Mouse (Mus musculus) neural tube, embryonic 10.5 days (tissue): ENCODE data around the gene Top2a.

Experiments used
- DNase-seq: peaks from one replicate; pipeline ENCODE4 v3.0.0-alpha.2; 2017; ENCODE audit warnings: low spot score; ENCODE audit errors: extremely low spot score

The Top2a gene

GRCm38 (mm10) chr11:98964616-98965415 is 59.2 kb downstream of the Top2a start:
- peak; percentile 71 for DNase-seq

- DNase-seq: no peak
These were observed 59.8 kb downstream of the Top2a start for GRCm38 (mm10) chr11:98964201-98964615.

- DNase-seq: peak; percentile 71
These were observed 60.6 kb downstream of the Top2a start for GRCm38 (mm10) chr11:98963191-98964021.

DNA sequence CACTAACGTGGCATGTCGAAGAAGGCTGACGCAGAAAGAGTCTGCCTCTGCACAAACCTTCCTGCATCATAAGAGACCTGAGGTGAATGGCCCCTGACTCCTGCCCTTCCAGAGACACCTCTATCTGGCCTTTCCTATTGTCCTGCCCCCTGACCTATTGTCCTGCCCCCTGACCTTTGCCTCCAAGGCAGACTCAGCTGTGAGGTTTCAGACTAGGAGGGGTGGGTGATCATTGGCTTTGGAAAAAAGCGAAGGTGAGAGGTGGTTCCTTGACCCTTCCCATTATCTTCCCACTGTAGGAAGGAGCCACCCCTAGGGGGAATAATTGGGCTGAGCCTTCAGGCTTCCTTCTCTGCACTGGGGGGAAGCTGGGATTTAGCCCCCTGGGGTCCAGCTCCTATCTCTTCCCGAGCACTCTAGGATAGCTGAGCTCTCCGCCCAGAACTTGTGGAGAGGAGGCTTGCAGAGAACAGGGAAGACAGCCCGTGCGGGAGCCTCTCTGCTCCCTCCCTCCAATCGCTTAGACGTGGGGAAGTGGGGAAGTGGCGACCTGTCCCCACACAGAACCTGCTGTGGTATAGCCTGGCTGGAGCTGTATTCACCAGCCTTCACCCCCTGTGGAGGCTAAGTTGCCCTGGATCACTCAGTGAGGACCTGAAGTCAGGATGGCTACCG is 61.4 kb downstream of the Top2a start:
- DNase-seq: peak; percentile 44

DNA sequence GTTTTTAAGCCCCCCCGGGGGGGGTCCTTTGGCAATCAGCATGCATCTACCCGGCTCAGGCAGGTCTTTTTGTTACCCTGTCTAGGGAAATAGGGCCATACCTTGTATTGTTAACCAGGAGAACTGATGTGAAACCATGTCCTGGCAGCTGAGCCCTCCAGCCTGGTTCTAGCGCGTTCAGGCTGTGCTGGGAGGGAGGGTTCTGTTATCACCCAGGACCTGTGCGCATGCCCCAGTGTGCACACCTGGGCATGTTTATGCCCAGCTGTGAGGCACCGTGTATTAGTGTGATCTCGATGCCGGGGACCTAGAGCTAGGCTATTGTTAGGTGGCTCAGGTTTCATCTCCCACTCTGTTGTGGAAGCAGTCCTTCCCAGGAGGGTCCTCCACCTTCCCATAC is 62.2 kb downstream of the Top2a start:
- no peak for DNase-seq

DNA sequence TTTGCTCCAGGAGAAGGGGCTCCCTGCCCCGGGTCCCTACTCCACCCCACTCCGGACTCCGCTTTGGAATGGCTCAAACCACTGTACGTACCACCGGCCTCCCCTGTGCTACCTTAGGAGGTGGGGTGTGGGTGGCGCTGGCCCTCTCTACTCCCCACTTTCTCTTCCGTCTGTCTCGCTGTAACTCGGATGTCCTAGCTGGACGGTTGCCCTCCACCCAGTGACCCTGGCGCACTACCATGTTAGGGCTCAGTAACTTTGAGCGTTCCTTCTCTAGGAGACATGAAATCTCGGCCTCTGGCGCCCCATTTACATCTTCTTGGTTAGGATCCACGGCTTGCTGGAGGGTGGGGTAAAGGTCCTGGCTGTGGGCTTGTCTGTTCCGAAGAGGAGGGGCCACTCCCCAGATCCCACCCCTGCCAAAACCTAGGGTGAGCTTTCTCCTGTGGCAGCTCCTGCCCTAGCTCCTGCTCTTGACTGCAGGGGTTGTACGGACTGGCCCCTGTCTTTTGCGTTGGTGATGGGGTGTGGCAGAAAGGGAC is 62.9 kb downstream of the Top2a start:
- DNase-seq: peak; percentile 49

DNA sequence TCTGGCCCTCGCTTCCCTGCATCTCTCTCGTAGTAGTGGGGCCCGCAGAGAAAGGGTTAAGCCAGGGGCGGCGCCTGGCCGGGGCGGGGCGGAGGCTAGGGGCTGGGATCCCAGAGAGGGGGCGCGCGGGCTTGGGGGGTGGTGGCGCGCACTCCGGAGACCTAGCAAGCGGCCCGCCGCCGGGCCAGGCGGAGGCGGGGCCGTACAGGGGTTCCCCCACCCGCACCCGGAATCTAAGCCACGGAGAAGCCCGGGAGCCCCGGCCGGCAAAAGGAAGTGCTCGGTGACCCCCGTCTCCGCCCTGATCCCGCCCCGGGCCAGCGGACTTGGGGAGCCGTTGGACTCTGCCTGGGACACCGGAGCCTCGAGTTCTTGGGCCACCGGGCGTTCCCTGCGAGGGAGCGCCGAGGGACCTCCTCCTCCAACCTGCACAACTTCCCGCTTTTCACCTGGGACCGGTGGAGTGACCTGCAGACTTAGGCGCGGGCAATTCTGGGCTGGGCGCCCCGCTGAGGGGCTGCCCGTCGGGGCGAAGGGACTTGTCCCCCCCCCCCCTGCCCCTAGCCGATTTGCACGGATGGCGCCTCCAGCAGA is 63.6 kb downstream of the Top2a start:
- DNase-seq: no peak

DNA sequence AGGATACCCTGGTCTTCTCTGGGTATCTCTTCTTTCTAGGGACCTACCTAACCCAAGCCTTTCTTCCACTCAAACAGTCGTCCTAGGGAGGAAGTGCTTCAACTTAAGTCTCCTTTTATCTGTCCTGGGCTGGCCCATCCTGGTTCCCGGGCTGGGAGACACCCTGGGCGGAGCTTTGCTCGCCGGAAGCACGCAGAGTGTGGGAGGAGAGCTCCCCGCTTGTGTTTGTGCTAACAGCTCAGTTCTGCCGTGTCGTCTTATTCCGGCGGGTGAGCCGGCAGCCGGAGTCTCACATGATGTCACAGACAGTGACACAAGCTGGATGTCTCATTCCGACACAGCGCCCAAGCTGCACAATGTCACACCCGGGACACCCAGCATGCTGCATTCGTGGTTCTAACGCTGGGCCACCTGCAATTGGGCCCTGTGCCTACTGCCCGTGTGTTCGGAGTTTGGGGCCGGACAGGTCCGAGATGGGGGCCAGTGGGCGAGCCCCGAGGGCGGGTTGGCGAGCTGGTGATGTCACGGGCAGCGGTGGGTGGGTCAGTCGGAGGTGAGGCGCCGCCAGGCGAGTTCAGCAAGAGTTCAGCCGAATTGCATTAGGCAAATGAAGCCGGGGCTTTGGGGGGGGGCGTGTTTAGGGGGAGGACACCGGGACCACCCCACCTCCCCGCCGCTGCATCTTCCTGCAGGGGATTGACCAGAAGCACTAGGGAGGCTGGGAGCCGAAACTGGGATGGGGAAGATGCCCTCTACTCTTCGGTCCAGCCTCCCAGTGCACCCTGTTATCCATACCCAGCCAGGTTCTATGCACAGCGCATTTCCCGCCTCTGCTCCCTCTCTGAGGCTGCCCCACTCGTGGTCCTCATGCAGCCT is 64.3 kb downstream of the Top2a start:
- peak; percentile 92 for DNase-seq

GRCm38 (mm10) chr11:98956340-98956739 is 67.6 kb downstream of the Top2a start:
- no peak for DNase-seq

GRCm38 (mm10) chr11:98955707-98956235 is 68.2 kb downstream of the Top2a start:
- DNase-seq: no peak

DNA sequence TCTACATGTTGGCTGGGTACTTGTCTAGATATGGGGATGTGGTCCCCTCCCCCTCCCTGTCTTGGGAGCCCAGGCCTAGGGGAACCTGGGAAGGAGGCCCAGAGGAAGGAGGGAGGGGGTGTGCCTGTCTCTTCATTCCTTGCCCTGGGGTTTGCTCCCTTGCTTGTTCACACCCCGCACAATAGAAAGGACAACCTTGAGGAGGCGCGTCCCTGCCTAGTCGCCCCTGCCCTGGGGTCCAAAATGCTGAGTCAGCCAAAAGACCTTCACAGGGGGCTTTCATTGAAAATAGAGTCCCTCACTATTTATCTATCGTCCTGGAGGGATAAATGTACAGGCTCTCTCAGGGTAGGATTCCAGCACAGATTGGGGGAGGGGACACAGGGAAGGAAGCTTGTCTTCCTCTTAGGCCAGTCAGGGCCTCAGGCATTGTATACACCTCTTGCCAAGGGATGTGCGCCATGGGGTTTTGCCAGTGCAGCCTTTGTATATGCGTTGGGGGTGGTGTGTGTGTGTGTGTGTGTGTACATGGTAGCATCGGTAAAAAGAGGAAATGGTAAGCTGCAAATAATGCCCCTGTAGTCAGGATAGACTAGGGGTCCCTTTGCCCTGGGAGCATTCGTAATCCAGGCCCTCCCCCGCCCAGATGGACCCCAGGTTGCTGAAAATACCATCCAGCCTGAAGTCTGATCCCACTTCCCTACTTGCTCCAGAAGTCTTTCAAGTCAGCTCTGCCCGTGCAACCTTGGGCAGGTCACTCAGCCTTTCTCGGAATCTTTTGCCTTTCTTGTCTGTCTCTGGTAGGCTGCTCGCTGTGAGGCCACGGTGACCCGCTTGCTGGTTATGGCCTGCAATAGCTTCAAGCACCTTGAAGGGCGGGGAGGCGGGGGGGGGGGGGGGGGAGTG is 68.9 kb downstream of the Top2a start:
- DNase-seq: peak; percentile 37

- peak; percentile 84 for DNase-seq
These were observed 69.6 kb downstream of the Top2a start for GRCm38 (mm10) chr11:98954373-98954772.

GRCm38 (mm10) chr11:98953835-98954320 is 70.1 kb downstream of the Top2a start:
- no peak for DNase-seq

DNA sequence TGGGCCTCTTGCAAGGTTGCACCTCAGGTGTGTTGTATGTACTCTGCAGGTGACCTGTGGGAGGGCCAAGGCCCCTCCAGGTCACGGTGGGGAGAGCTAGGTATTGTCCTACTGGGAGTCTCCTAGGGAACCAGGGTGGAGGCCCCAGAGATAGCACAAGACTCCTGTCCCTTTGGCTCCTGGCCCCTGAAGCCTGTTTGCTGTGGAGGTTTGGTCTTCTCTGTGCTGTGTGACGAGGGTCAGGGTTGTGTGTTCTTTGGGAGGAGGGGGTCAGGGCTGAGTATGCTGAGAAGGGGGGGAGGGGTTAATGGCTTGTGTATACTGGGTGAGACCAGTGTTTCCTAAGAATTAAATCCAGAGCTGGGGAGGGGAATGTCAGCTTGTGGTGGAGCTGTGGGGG is 70.6 kb downstream of the Top2a start:
- DNase-seq: peak; percentile 16

GRCm38 (mm10) chr11:98952736-98953135 is 71.3 kb downstream of the Top2a start:
- no peak for DNase-seq

DNA sequence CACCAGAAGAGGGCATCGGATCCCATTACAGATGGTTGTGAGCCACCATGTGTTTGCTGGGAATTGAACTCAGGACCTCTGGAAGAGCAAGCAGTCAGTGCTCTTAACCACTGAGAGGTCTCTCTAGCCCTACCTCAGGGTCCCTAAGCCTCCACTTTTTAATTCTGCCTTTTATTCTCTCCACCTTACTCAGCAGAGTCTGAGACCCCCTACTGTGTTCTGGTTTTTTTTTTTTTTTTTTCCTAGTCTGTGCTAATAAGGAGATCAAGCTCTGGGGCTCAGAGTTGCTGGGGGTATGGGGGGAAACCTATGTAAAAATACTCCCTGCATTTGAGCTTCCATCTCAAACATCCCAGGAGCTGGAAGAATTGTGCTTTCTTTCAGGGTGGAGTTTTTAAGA is 71.9 kb downstream of the Top2a start:
- no peak for DNase-seq

DNA sequence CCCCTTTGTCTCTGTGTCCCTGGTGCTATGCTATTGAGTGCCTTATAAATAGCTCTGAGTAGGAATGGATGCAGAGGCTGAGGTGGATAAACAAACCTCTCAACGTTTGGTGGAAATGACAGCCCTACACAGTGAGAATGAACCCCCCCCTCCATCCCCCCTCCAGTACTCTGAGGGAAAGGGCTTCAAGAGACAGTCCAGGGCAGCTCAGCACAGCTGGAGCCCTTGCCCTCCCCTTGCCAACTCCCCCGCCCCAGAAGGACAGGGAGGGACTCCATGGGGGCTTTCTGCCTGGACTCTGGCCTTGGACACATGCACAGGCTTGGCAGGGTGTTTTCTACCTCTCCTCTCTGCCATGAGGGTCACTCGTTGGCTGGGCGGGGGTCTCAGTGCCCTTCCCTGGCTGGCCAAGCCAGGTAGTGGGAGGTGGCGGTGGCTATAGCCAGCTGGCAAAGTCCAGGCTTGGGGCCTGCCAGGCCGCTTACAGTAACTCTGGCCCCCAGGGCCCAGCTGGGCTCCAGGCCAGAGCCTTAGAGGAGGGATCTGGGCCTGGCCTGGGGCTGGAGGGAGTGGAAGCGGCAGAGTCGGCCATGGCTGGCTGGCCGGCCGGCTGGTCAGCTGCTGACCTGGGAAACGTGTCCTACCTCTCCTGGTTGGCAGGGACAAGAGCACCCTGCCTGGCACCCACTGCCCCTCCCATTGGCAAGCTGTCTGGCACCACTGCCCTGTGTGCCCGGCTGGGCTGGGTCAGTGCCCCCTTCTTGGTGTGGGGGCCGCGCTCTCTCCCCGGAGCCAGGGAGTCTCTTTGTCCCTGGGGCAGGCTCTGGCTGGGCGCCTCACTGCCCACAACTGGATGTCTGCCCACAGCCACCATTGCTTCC is 72.7 kb downstream of the Top2a start:
- DNase-seq: no peak

DNA sequence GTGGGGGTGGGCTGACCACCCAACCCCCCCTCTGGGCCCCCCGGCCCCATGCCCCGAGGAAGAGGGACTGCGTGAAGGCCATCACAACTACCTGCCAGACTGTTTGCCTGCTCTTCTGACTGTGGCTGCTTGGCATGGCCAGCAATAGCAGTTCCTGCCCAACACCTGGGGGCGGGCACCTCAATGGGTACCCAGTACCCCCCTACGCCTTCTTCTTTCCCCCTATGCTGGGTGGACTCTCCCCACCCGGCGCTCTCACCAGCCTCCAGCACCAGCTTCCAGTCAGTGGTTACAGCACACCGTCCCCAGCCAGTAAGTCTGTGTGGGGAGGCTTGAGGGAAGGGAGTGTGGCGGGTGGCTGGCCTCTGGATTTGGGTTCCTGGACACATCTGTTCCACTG is 73.5 kb downstream of the Top2a start:
- DNase-seq: no peak
